Comparison of ENCODE assay signal across 18 mouse cellular contexts in genomic region chr2:59351303-59352099, GRCm38 (mm10).
A peak's percentile ranks its signal among the peaks of the same experiment; 100 is the strongest.
DNase-seq lines count a peak whose midpoint lies in the region; ATAC-seq and TF ChIP-seq lines count a peak whose summit lies in the region.
"Had no signal": no experiment of that assay in that cellular context is flagged by ENCODE, and none has a peak within 500 bp of the region (broad histone marks: within the 10 kb centered on the region; RNA-seq: fewer than 3 reads in every experiment).

No protein-coding gene starts in this region.

- no peaks in the 10 kb centered on the region for H3K27me3 ChIP-seq in intestine, embryonic 14.5 days (replicated peaks; ENCODE audit: control insufficient read depth, insufficient read depth, low read length)
- no peaks in the 10 kb centered on the region for H3K27me3 ChIP-seq in intestine, postnatal 0 days (replicated peaks; ENCODE audit: control insufficient read depth, insufficient read depth, low read length)
- no peaks in the 10 kb centered on the region for H3K27me3 ChIP-seq in embryonic facial prominence, embryonic 14.5 days (replicated peaks; ENCODE audit: control insufficient read depth, insufficient read depth, low read length)
- no peaks in the 10 kb centered on the region for H3K27me3 ChIP-seq in intestine, embryonic 15.5 days (replicated peaks)
- no peaks in the 10 kb centered on the region for H3K27me3 ChIP-seq in heart, adult 2 months (ENCODE audit: control insufficient read depth, insufficient read depth, low read length)
- H3K27me3 ChIP-seq: megakaryocyte, embryonic 14.5 days; Patski had no signal

- no peak overlapping the region for H3K9ac ChIP-seq in intestine, embryonic 14.5 days (ENCODE audit: low read length)
- H3K9ac ChIP-seq in intestine, postnatal 0 days (ENCODE audit: low read depth, low read length) = no peak overlapping the region
- no peak overlapping the region for H3K9ac ChIP-seq in embryonic facial prominence, embryonic 14.5 days (ENCODE audit: low read depth, low read length)
- no peak overlapping the region for H3K9ac ChIP-seq in intestine, embryonic 15.5 days
- H3K9ac ChIP-seq in heart, adult 2 months (ENCODE audit: low read depth, low read length) = no peak overlapping the region
- H3K9ac ChIP-seq: liver, embryonic 14.5 days had no signal

- WGBS in intestine, embryonic 14.5 days = 65% methylated on average over 16 of the region's 16 CpGs
- 68% methylated on average over 16 of the region's 16 CpGs for whole genome bisulfite sequencing in intestine, postnatal 0 days
- WGBS in embryonic facial prominence, embryonic 14.5 days = 68% methylated on average over 16 of the region's 16 CpGs
- 68% methylated on average over 16 of the region's 16 CpGs for WGBS in intestine, embryonic 15.5 days
- 18% methylated on average over 16 of the region's 16 CpGs for WGBS in olfactory bulb, adult 2 months
- WGBS in heart, adult 2 months = 82% methylated on average over 16 of the region's 16 CpGs

- H3K79me2 ChIP-seq in heart, adult 2 months (replicated peaks; ENCODE audit: control insufficient read depth, insufficient read depth, low read length) = no peaks in the 10 kb centered on the region

- no peak overlapping the region for H3K4me3 ChIP-seq in intestine, embryonic 14.5 days (ENCODE audit: low read depth, low read length)
- no peak overlapping the region for H3K4me3 ChIP-seq in intestine, postnatal 0 days (ENCODE audit: low read depth, low read length)
- H3K4me3 ChIP-seq in embryonic facial prominence, embryonic 14.5 days (ENCODE audit: low read depth, low read length) = no peak overlapping the region
- H3K4me3 ChIP-seq in intestine, embryonic 15.5 days (replicated peaks) = no peak overlapping the region
- H3K4me3 ChIP-seq in olfactory bulb, adult 2 months (ENCODE audit: insufficient read depth, low read depth, low read length) = no peak overlapping the region
- no peak overlapping the region for H3K4me3 ChIP-seq in heart, adult 2 months
- H3K4me3 ChIP-seq: left cerebral cortex, adult 2 months; megakaryocyte, embryonic 14.5 days had no signal

- no peak for TF ChIP-seq POLR2A in olfactory bulb, adult 2 months (IDR thresholded peaks at IDR 0.05; ENCODE audit: insufficient read depth, low read depth, low read length)
- TF ChIP-seq POLR2A in heart, adult 2 months (IDR thresholded peaks at IDR 0.05; ENCODE audit: insufficient read depth, low read depth, low read length) = no peak

- TF ChIP-seq EP300 in heart, adult 2 months (IDR thresholded peaks at IDR 0.05; ENCODE audit: insufficient read depth, low read depth, low read length) = no peak

- 0 out of 2 replicates have a peak, but pooled peaks have one; percentile 26 for ATAC-seq in intestine, embryonic 14.5 days (replicated peaks; ENCODE audit: low FRiP score, low TSS enrichment, low read depth)
- ATAC-seq in intestine, postnatal 0 days = no peak
- ATAC-seq in embryonic facial prominence, embryonic 14.5 days (ENCODE audit: low read depth) = peak; percentile 67; the same call in 1 of the 2 replicates
- peak; percentile 29; the same call in 1 of the 2 replicates for ATAC-seq in intestine, embryonic 15.5 days
- ATAC-seq in CD4-positive, CD25-positive, alpha-beta regulatory T cell, adult 4 months = no peak
- ATAC-seq: Patski had no signal

- no peak overlapping the region for H3K27ac ChIP-seq in intestine, embryonic 14.5 days (ENCODE audit: low read depth)
- H3K27ac ChIP-seq in intestine, postnatal 0 days (ENCODE audit: low read depth, low read length) = no peak overlapping the region
- H3K27ac ChIP-seq in embryonic facial prominence, embryonic 14.5 days (replicated peaks; ENCODE audit: low read depth, low read length) = no peak overlapping the region
- H3K27ac ChIP-seq in intestine, embryonic 15.5 days = no peak overlapping the region
- H3K27ac ChIP-seq in olfactory bulb, adult 2 months (ENCODE audit: insufficient read depth, low read depth, low read length) = peak overlapping the region; percentile 99
- no peak overlapping the region for H3K27ac ChIP-seq in heart, adult 2 months
- H3K27ac ChIP-seq: kidney, postnatal 0 days; left cerebral cortex, adult 2 months; liver, embryonic 14.5 days had no signal

- no peaks in the 10 kb centered on the region for H3K9me3 ChIP-seq in intestine, embryonic 14.5 days (ENCODE audit: control insufficient read depth, low read length)
- H3K9me3 ChIP-seq in intestine, postnatal 0 days (ENCODE audit: control insufficient read depth) = no peaks in the 10 kb centered on the region
- H3K9me3 ChIP-seq in embryonic facial prominence, embryonic 14.5 days (ENCODE audit: control insufficient read depth, low read length) = no peaks in the 10 kb centered on the region
- H3K9me3 ChIP-seq in intestine, embryonic 15.5 days = no peaks in the 10 kb centered on the region
- H3K9me3 ChIP-seq: megakaryocyte, embryonic 14.5 days had no signal

- H3K4me1 ChIP-seq in intestine, embryonic 14.5 days (replicated peaks; ENCODE audit: control insufficient read depth, insufficient read depth, low read length) = no peaks in the 10 kb centered on the region
- H3K4me1 ChIP-seq in intestine, postnatal 0 days (replicated peaks; ENCODE audit: control insufficient read depth, insufficient read depth, low read length) = no peaks in the 10 kb centered on the region; the same call in 1 of the 2 replicates
- H3K4me1 ChIP-seq in embryonic facial prominence, embryonic 14.5 days (ENCODE audit: control insufficient read depth, insufficient read depth, low read length) = no peaks in the 10 kb centered on the region
- H3K4me1 ChIP-seq in intestine, embryonic 15.5 days (replicated peaks) = 0 out of 2 replicates have a peak, but pooled peaks cover 2% of the 10 kb centered on the region
- H3K4me1 ChIP-seq in olfactory bulb, adult 2 months (ENCODE audit: control insufficient read depth, insufficient read depth, low read length) = peaks cover 39% of the 10 kb centered on the region
- peaks cover 4% of the 10 kb centered on the region for H3K4me1 ChIP-seq in heart, adult 2 months (ENCODE audit: control insufficient read depth, insufficient read depth, low read length)

- intact Hi-C loops in heart, adult 2 months (cut with DNase I) = no loop called here

- TF ChIP-seq CTCF in intestine, postnatal 0 days (IDR thresholded peaks at IDR 0.05; ENCODE audit: low read depth) = no peak
- TF ChIP-seq CTCF in olfactory bulb, adult 2 months (IDR thresholded peaks at IDR 0.05; ENCODE audit: insufficient read depth, low read depth, low read length) = no peak
- no peak for TF ChIP-seq CTCF in heart, adult 2 months (IDR thresholded peaks at IDR 0.05)

- no peak for DNase-seq in intestine, embryonic 14.5 days (ENCODE audit: low spot score)
- peak; percentile 38 for DNase-seq in embryonic facial prominence, embryonic 14.5 days (ENCODE audit: low spot score)
- no peak for DNase-seq in adrenal gland, adult 2 months
- DNase-seq in heart, adult 2 months = no peak
- DNase-seq: adrenal gland, postnatal 25 days; B cell, adult 2 months; cerebellum, postnatal 10 days; heart, postnatal 10 days; spleen, adult 18-20 months had no signal

- peaks cover 35% of the 10 kb centered on the region for H3K36me3 ChIP-seq in intestine, embryonic 14.5 days (ENCODE audit: control insufficient read depth, insufficient read depth, low read length)
- H3K36me3 ChIP-seq in intestine, postnatal 0 days (ENCODE audit: control insufficient read depth, insufficient read depth) = peaks cover 50% of the 10 kb centered on the region
- peaks cover 54% of the 10 kb centered on the region for H3K36me3 ChIP-seq in embryonic facial prominence, embryonic 14.5 days (ENCODE audit: control insufficient read depth, insufficient read depth, low read length)
- H3K36me3 ChIP-seq in intestine, embryonic 15.5 days = peaks cover 12% of the 10 kb centered on the region; the same call in 1 of the 2 replicates
- H3K36me3 ChIP-seq in heart, adult 2 months (ENCODE audit: control insufficient read depth, insufficient read depth, low read length) = no peaks in the 10 kb centered on the region

- H3K4me2 ChIP-seq in intestine, embryonic 14.5 days (ENCODE audit: low read length) = no peak overlapping the region
- H3K4me2 ChIP-seq in intestine, postnatal 0 days (replicated peaks; ENCODE audit: low read depth) = no peak overlapping the region
- H3K4me2 ChIP-seq in embryonic facial prominence, embryonic 14.5 days (ENCODE audit: low read depth, low read length) = no peak overlapping the region
- no peak overlapping the region for H3K4me2 ChIP-seq in intestine, embryonic 15.5 days (replicated peaks)

Comparison
In these comparisons a context has a peak if more than half of its experiments do, and no peak if none do; other contexts are left out.
1. ATAC-seq: peak in intestine, embryonic 14.5 days (single experiment), embryonic facial prominence, embryonic 14.5 days (single experiment) and intestine, embryonic 15.5 days (single experiment); none in intestine, postnatal 0 days (single experiment) and CD4-positive, CD25-positive, alpha-beta regulatory T cell, adult 4 months (single experiment).